Mouse (Mus musculus) olfactory bulb, adult 2 months (tissue): ENCODE measurements around the gene Csnk1g2.

Source experiments
- CTCF ChIP-seq: fragments of 200-500 bp; IDR thresholded peaks from 2 replicates; pipeline ENCODE4 v1.5.1; 2012; ENCODE audit warnings: low read depth, mild to moderate bottlenecking, low read length, moderate library complexity; ENCODE audit not compliant: insufficient read depth
- POLR2A ChIP-seq: fragments of 200-500 bp; IDR thresholded peaks from 2 replicates; pipeline ENCODE4 v1.6.1; 2012; ENCODE audit warnings: mild to moderate bottlenecking, low read depth, low read length, moderate library complexity; ENCODE audit not compliant: insufficient read depth

GRCm38 (mm10) chr10:80665016-80665380 is 42.4 kb downstream of the Csnk1g2 start:
- TF ChIP-seq CTCF (no peak), POLR2A (no peak)
